47 mouse cellular contexts compared by ENCODE assay signal in genomic region chr10:75823782-75824181, GRCm38 (mm10). TPM values are rescaled to one million over a fixed set of nuclear protein-coding genes. Genes with fewer than 3 reads are reported as not detected.
"Had no signal": no experiment of that assay in that cellular context is flagged by ENCODE, and none has a peak within 500 bp of the region (broad histone marks: within the 10 kb centered on the region; RNA-seq: fewer than 3 reads in every experiment).

No protein-coding gene starts in this region.

- H3K4me2 ChIP-seq: limb, embryonic 12.5 days; limb, embryonic 13.5 days; limb, embryonic 15.5 days; liver, embryonic 11.5 days; liver, embryonic 12.5 days; liver, embryonic 13.5 days; liver, embryonic 15.5 days; lung, embryonic 14.5 days; lung, embryonic 15.5 days; midbrain, embryonic 11.5 days; midbrain, embryonic 12.5 days; midbrain, embryonic 13.5 days; midbrain, embryonic 15.5 days; neural tube, embryonic 12.5 days had no signal

- H3K9ac ChIP-seq: limb, embryonic 12.5 days; limb, embryonic 13.5 days; limb, embryonic 15.5 days; liver, embryonic 12.5 days; liver, embryonic 13.5 days; liver, embryonic 14.5 days; liver, embryonic 15.5 days; liver, postnatal 0 days; lung, embryonic 14.5 days; lung, embryonic 15.5 days; midbrain, embryonic 12.5 days; midbrain, embryonic 13.5 days; midbrain, embryonic 15.5 days; neural tube, embryonic 12.5 days had no signal

- H3K4me1 ChIP-seq: limb, embryonic 10.5 days; limb, embryonic 12.5 days; liver, embryonic 12.5 days; liver, embryonic 13.5 days; midbrain, embryonic 10.5 days; midbrain, embryonic 12.5 days; midbrain, embryonic 13.5 days; midbrain, embryonic 15.5 days; neural tube, embryonic 12.5 days had no signal

- H3K36me3 ChIP-seq: limb, embryonic 10.5 days; limb, embryonic 12.5 days; limb, embryonic 13.5 days; limb, embryonic 15.5 days; liver, embryonic 12.5 days; liver, embryonic 13.5 days; liver, embryonic 15.5 days; lung, embryonic 15.5 days; midbrain, embryonic 10.5 days; midbrain, embryonic 12.5 days; midbrain, embryonic 13.5 days; midbrain, embryonic 15.5 days; neural tube, embryonic 12.5 days had no signal

- DNase-seq: left cerebral cortex, postnatal 4 days; liver; liver, embryonic 13.5 days; liver, postnatal 0 days; lung, adult 18-20 months; lung, adult 2 months; lung, embryonic 14.5 days; lung, postnatal 10 days; lung, postnatal 14 days; lung, postnatal 36 days; lung, postnatal 4 days; midbrain, embryonic 14.5 days had no signal

- H3K9me3 ChIP-seq: limb, embryonic 10.5 days; limb, embryonic 12.5 days; limb, embryonic 13.5 days; limb, embryonic 15.5 days; liver, embryonic 12.5 days; liver, embryonic 13.5 days; liver, embryonic 15.5 days; lung, embryonic 15.5 days; midbrain, embryonic 13.5 days; midbrain, embryonic 15.5 days had no signal

- H3K4me3 ChIP-seq: limb, embryonic 10.5 days; limb, embryonic 12.5 days; limb, embryonic 13.5 days; limb, embryonic 15.5 days; liver, embryonic 12.5 days; liver, embryonic 13.5 days; liver, embryonic 15.5 days; lung, embryonic 15.5 days; megakaryocyte, embryonic 14.5 days; midbrain, embryonic 10.5 days; midbrain, embryonic 12.5 days; midbrain, embryonic 13.5 days; midbrain, embryonic 15.5 days; myocyte; neural tube, embryonic 12.5 days had no signal

- H3K27ac ChIP-seq: limb, embryonic 10.5 days; limb, embryonic 12.5 days; limb, embryonic 13.5 days; limb, embryonic 15.5 days; liver, embryonic 12.5 days; liver, embryonic 13.5 days; liver, embryonic 14.5 days; liver, embryonic 15.5 days; lung, embryonic 15.5 days; macrophage; midbrain, embryonic 10.5 days; midbrain, embryonic 12.5 days; midbrain, embryonic 13.5 days; midbrain, embryonic 15.5 days; neural tube, embryonic 12.5 days had no signal

- H3K27me3 ChIP-seq: limb, embryonic 12.5 days; limb, embryonic 13.5 days; limb, embryonic 15.5 days; liver, embryonic 13.5 days; lung, embryonic 15.5 days; midbrain, embryonic 13.5 days; midbrain, embryonic 15.5 days; neural tube, embryonic 12.5 days had no signal

RNA-seq across cellular contexts. Expression of gene Gstt4, which starts 1.4 kb away (rescaled TPM):
- total RNA-seq: left cerebral cortex, postnatal 10 days; left cerebral cortex, postnatal 14 days; left cerebral cortex, postnatal 25 days; left cerebral cortex, postnatal 36 days; left cerebral cortex, postnatal 4 days; megakaryocyte progenitor cell, adult 5-6 weeks; megakaryocyte, adult 5-6 weeks; megakaryocyte-erythroid progenitor cell, adult 5-6 weeks; midbrain, postnatal 0 days; monocyte, adult 5-6 weeks had no signal
- polyA plus RNA-seq: limb, embryonic 10.5 days; limb, embryonic 11.5 days; limb, embryonic 12.5 days; limb, embryonic 13.5 days; limb, embryonic 14.5 days; limb, embryonic 15.5 days; liver, adult 2 months; liver, embryonic 11.5 days; liver, embryonic 12.5 days; liver, embryonic 13.5 days; liver, embryonic 15.5 days; liver, embryonic 16.5 days; liver, postnatal 0 days; lung, adult 2 months; lung, embryonic 14.5 days; lung, embryonic 15.5 days; lung, embryonic 16.5 days; lung, postnatal 0 days; macrophage; midbrain, embryonic 10.5 days; midbrain, embryonic 11.5 days; midbrain, embryonic 12.5 days; midbrain, embryonic 13.5 days; midbrain, embryonic 14.5 days; midbrain, embryonic 15.5 days; midbrain, embryonic 16.5 days; midbrain, postnatal 0 days; myocyte; neural tube, embryonic 11.5 days; neural tube, embryonic 12.5 days had no signal

RNA-seq across cellular contexts. Expression of gene Gstt1, which starts 25.4 kb away (rescaled TPM):
- total RNA-seq: megakaryocyte, adult 5-6 weeks; monocyte, adult 5-6 weeks had no signal
